Mouse (Mus musculus): ENCODE measurements at regions not wholly inside any gene's neighbourhood (a gene's known extent, or its start where the extent isn't known, plus 50 kb on each side); places are given as distances from the start of the nearest gene placed in this dataset.

- Histone ChIP-seq H3K4me1 (replicated peaks; ENCODE audit: control insufficient read depth in 2 of 2, insufficient read depth in 2 of 2, low read length in 1 of 2) (peaks cover 68 to 73% of the 10 kb centered on the region in 2 experiments), H3K9me3 (ENCODE audit: control insufficient read depth, low read length) (no peaks in the 10 kb centered on the region), H3K27me3 (ENCODE audit: control insufficient read depth, insufficient read depth, low read length) (no peaks in the 10 kb centered on the region), H3K4me3 (ENCODE audit: insufficient read depth in 1 of 2, low read depth in 2 of 2, low read length in 2 of 2) (no peak overlapping the region), H3K27ac (peak overlapping the region; percentile 12; the same call in 1 of the 2 replicates), H3K4me2 (ENCODE audit: low read depth) (no peak overlapping the region), H3K36me3 (replicated peaks; ENCODE audit: control insufficient read depth, insufficient read depth, low read depth) (no peaks in the 10 kb centered on the region), H3K9ac (replicated peaks) (no peak overlapping the region)
- 67% methylated on average over 1 of the region's 1 CpGs for WGBS (ENCODE audit: insufficient replicate concordance)
- TF ChIP-seq EP300 (IDR thresholded peaks at IDR 0.05; ENCODE audit: low read depth) (no peak), CTCF (IDR thresholded peaks at IDR 0.05; ENCODE audit: low read depth) (no peak)
- DNase-seq (ENCODE audit: low read depth in 3 of 3, low spot score in 3 of 3) (no peak), ATAC-seq (ENCODE audit: insufficient read depth) (no peak)
These were observed 126.3 kb upstream of the Cited2 start for GRCm38 (mm10) chr10:17596743-17597142.

GRCm38 (mm10) chr10:17599246-17599645, 123.8 kb upstream of the Cited2 start:
- peak overlapping the region; percentile 54; the same call in 1 of the 2 replicates for H3K4me2 ChIP-seq (ENCODE audit: low read depth)
- peaks cover 57 to 62% of the 10 kb centered on the region in 2 experiments for H3K4me1 ChIP-seq (replicated peaks; ENCODE audit: control insufficient read depth in 2 of 2, insufficient read depth in 2 of 2, low read length in 1 of 2)
- 67% methylated on average over 10 of the region's 10 CpGs for WGBS (ENCODE audit: insufficient replicate concordance)
- no peaks in the 10 kb centered on the region for H3K9me3 ChIP-seq (ENCODE audit: control insufficient read depth, low read length)
- no peak for TF ChIP-seq CTCF (IDR thresholded peaks at IDR 0.05; ENCODE audit: low read depth)
- H3K36me3 ChIP-seq (replicated peaks; ENCODE audit: control insufficient read depth, insufficient read depth, low read depth): no peaks in the 10 kb centered on the region
- H3K9ac ChIP-seq (replicated peaks): no peak overlapping the region
- H3K4me3 ChIP-seq (ENCODE audit: insufficient read depth in 1 of 2, low read depth in 2 of 2, low read length in 2 of 2): no peak overlapping the region
- ATAC-seq (ENCODE audit: insufficient read depth): no peak
- no peak overlapping the region; the same call in none of the 2 replicates for H3K27ac ChIP-seq
- H3K27me3 ChIP-seq (ENCODE audit: control insufficient read depth, insufficient read depth, low read length): no peaks in the 10 kb centered on the region
- DNase-seq (ENCODE audit: low read depth in 3 of 3, low spot score in 3 of 3): no peak

- TF ChIP-seq CTCF (IDR thresholded peaks at IDR 0.05; ENCODE audit: low read depth) (no peak), EP300 (IDR thresholded peaks at IDR 0.05; ENCODE audit: low read depth) (peak; percentile 73)
- peak; percentile 68 for ATAC-seq (ENCODE audit: insufficient read depth)
- Histone ChIP-seq H3K9me3 (ENCODE audit: control insufficient read depth, low read length) (no peaks in the 10 kb centered on the region), H3K4me1 (replicated peaks; ENCODE audit: control insufficient read depth in 2 of 2, insufficient read depth in 2 of 2, low read length in 1 of 2) (peaks cover 57 to 59% of the 10 kb centered on the region in 2 experiments), H3K27me3 (ENCODE audit: control insufficient read depth, insufficient read depth, low read length) (no peaks in the 10 kb centered on the region), H3K36me3 (replicated peaks; ENCODE audit: control insufficient read depth, insufficient read depth, low read depth) (no peaks in the 10 kb centered on the region), H3K4me3 (ENCODE audit: insufficient read depth in 1 of 2, low read depth in 2 of 2, low read length in 2 of 2) (no peak overlapping the region), H3K9ac (replicated peaks) (no peak overlapping the region; the same call in 1 of the 2 replicates), H3K27ac (peak overlapping the region; percentile 48), H3K4me2 (ENCODE audit: low read depth) (peak overlapping the region; percentile 54)
- WGBS (ENCODE audit: insufficient replicate concordance): 10% methylated on average over 6 of the region's 6 CpGs
- peak in 2 of 3 experiments; percentile 55 to 58 for DNase-seq (ENCODE audit: low read depth in 3 of 3, low spot score in 3 of 3)
These were observed 122.9 kb upstream of the Cited2 start for GRCm38 (mm10) chr10:17599831-17600761.

- no peaks in the 10 kb centered on the region for H3K9me3 ChIP-seq (ENCODE audit: control insufficient read depth, low read length)
- 10% methylated on average over 3 of the region's 3 CpGs for WGBS (ENCODE audit: insufficient replicate concordance)
- peak overlapping the region; percentile 57 for H3K27ac ChIP-seq
- TF ChIP-seq EP300 (IDR thresholded peaks at IDR 0.05; ENCODE audit: low read depth) (peak; percentile 87), CTCF (IDR thresholded peaks at IDR 0.05; ENCODE audit: low read depth) (no peak)
- peak overlapping the region; percentile 9 for H3K9ac ChIP-seq (replicated peaks)
- ATAC-seq (ENCODE audit: insufficient read depth) (peak; percentile 77), DNase-seq (ENCODE audit: low read depth in 3 of 3, low spot score in 3 of 3) (peak; percentile 69 to 78 (median 76))
- peak overlapping the region; percentile 54 for H3K4me2 ChIP-seq (ENCODE audit: low read depth)
- H3K36me3 ChIP-seq (replicated peaks; ENCODE audit: control insufficient read depth, insufficient read depth, low read depth): no peaks in the 10 kb centered on the region
- no peaks in the 10 kb centered on the region for H3K27me3 ChIP-seq (ENCODE audit: control insufficient read depth, insufficient read depth, low read length)
- H3K4me1 ChIP-seq (replicated peaks; ENCODE audit: control insufficient read depth in 2 of 2, insufficient read depth in 2 of 2, low read length in 1 of 2): peaks cover 51 to 52% of the 10 kb centered on the region in 2 experiments
- H3K4me3 ChIP-seq (ENCODE audit: insufficient read depth in 1 of 2, low read depth in 2 of 2, low read length in 2 of 2): no peak overlapping the region
These were observed 122.3 kb upstream of the Cited2 start for GRCm38 (mm10) chr10:17600762-17601108.

- no peaks in the 10 kb centered on the region for H3K27me3 ChIP-seq (ENCODE audit: control insufficient read depth, insufficient read depth, low read length)
- DNase-seq (ENCODE audit: low read depth in 3 of 3, low spot score in 3 of 3) (no peak), ATAC-seq (ENCODE audit: insufficient read depth) (no peak)
- WGBS (ENCODE audit: insufficient replicate concordance): 35% methylated on average over 2 of the region's 2 CpGs
- H3K4me1 ChIP-seq (replicated peaks; ENCODE audit: control insufficient read depth in 2 of 2, insufficient read depth in 2 of 2, low read length in 1 of 2): peaks cover 38 to 41% of the 10 kb centered on the region in 2 experiments
- TF ChIP-seq CTCF (IDR thresholded peaks at IDR 0.05; ENCODE audit: low read depth) (no peak), EP300 (IDR thresholded peaks at IDR 0.05; ENCODE audit: low read depth) (no peak)
- no peaks in the 10 kb centered on the region for H3K9me3 ChIP-seq (ENCODE audit: control insufficient read depth, low read length)
- H3K27ac ChIP-seq: no peak overlapping the region
- no peaks in the 10 kb centered on the region for H3K36me3 ChIP-seq (replicated peaks; ENCODE audit: control insufficient read depth, insufficient read depth, low read depth)
- no peak overlapping the region for H3K9ac ChIP-seq (replicated peaks)
- no peak overlapping the region for H3K4me2 ChIP-seq (ENCODE audit: low read depth)
- no peak overlapping the region for H3K4me3 ChIP-seq (ENCODE audit: insufficient read depth in 1 of 2, low read depth in 2 of 2, low read length in 2 of 2)
These were observed 120.6 kb upstream of the Cited2 start for GRCm38 (mm10) chr10:17602446-17602845.

Measured in liver, embryonic 14.5 days (tissue).